Mouse (Mus musculus): ENCODE results near the gene Gm43552. TPM values are rescaled to one million over a fixed set of nuclear protein-coding genes. Genes with fewer than 3 reads are reported as not detected.

Gene Gm43552
- total RNA-seq, 1 experiment from 2014 or later, result not detected

GRCm38 (mm10) chr5:65454771-65455170 is 37.9 kb downstream of the Gm43552 start:
- no peak for ATAC-seq (replicated peaks; ENCODE audit: insufficient number of reproducible peaks, low FRiP score, low TSS enrichment, poor library complexity, severe bottlenecking)

- no peak for ATAC-seq (replicated peaks; ENCODE audit: insufficient number of reproducible peaks, low FRiP score, low TSS enrichment, poor library complexity, severe bottlenecking)
Observed at GRCm38 (mm10) chr5:65448941-65449340, 43.7 kb downstream of the Gm43552 start.

GRCm38 (mm10) chr5:65447826-65448225 is 44.8 kb downstream of the Gm43552 start:
- no peak for ATAC-seq (replicated peaks; ENCODE audit: insufficient number of reproducible peaks, low FRiP score, low TSS enrichment, poor library complexity, severe bottlenecking)

- no peak for ATAC-seq (replicated peaks; ENCODE audit: insufficient number of reproducible peaks, low FRiP score, low TSS enrichment, poor library complexity, severe bottlenecking)
Observed at GRCm38 (mm10) chr5:65446756-65447155, 45.9 kb downstream of the Gm43552 start.

- ATAC-seq (replicated peaks; ENCODE audit: insufficient number of reproducible peaks, low FRiP score, low TSS enrichment, poor library complexity, severe bottlenecking), result no peak
Observed at GRCm38 (mm10) chr5:65444981-65445380, 47.7 kb downstream of the Gm43552 start.

GRCm38 (mm10) chr5:65438041-65438440 is 54.6 kb downstream of the Gm43552 start:
- no peak for ATAC-seq (replicated peaks; ENCODE audit: insufficient number of reproducible peaks, low FRiP score, low TSS enrichment, poor library complexity, severe bottlenecking)

- ATAC-seq (replicated peaks; ENCODE audit: insufficient number of reproducible peaks, low FRiP score, low TSS enrichment, poor library complexity, severe bottlenecking), result peak; percentile 96
Observed at GRCm38 (mm10) chr5:65435806-65436561, 56.6 kb downstream of the Gm43552 start, which contains the start of gene Ugdh. Gene Ugdh (minus strand): TSS chr5:65435949.

GRCm38 (mm10) chr5:65435363-65435805 is 57.2 kb downstream of the Gm43552 start:
- no peak for ATAC-seq (replicated peaks; ENCODE audit: insufficient number of reproducible peaks, low FRiP score, low TSS enrichment, poor library complexity, severe bottlenecking)

- no peak for ATAC-seq (replicated peaks; ENCODE audit: insufficient number of reproducible peaks, low FRiP score, low TSS enrichment, poor library complexity, severe bottlenecking)
Observed at GRCm38 (mm10) chr5:65434471-65435362, 57.9 kb downstream of the Gm43552 start.

GRCm38 (mm10) chr5:65429441-65429840 is 63.2 kb downstream of the Gm43552 start:
- ATAC-seq (replicated peaks; ENCODE audit: insufficient number of reproducible peaks, low FRiP score, low TSS enrichment, poor library complexity, severe bottlenecking), result no peak

GRCm38 (mm10) chr5:65428321-65428720 is 64.3 kb downstream of the Gm43552 start:
- ATAC-seq (replicated peaks; ENCODE audit: insufficient number of reproducible peaks, low FRiP score, low TSS enrichment, poor library complexity, severe bottlenecking), result no peak

- ATAC-seq (replicated peaks; ENCODE audit: insufficient number of reproducible peaks, low FRiP score, low TSS enrichment, poor library complexity, severe bottlenecking), result no peak
Observed at GRCm38 (mm10) chr5:65425251-65425650, 67.4 kb downstream of the Gm43552 start.

- no peak for ATAC-seq (replicated peaks; ENCODE audit: insufficient number of reproducible peaks, low FRiP score, low TSS enrichment, poor library complexity, severe bottlenecking)
Observed at GRCm38 (mm10) chr5:65424215-65424614, 68.4 kb downstream of the Gm43552 start.

- no peak for ATAC-seq (replicated peaks; ENCODE audit: insufficient number of reproducible peaks, low FRiP score, low TSS enrichment, poor library complexity, severe bottlenecking)
Observed at GRCm38 (mm10) chr5:65422803-65423202, 69.8 kb downstream of the Gm43552 start.

GRCm38 (mm10) chr5:65420822-65421221 is 71.8 kb downstream of the Gm43552 start:
- no peak for ATAC-seq (replicated peaks; ENCODE audit: insufficient number of reproducible peaks, low FRiP score, low TSS enrichment, poor library complexity, severe bottlenecking)

GRCm38 (mm10) chr5:65419136-65419535 is 73.5 kb downstream of the Gm43552 start:
- no peak for ATAC-seq (replicated peaks; ENCODE audit: insufficient number of reproducible peaks, low FRiP score, low TSS enrichment, poor library complexity, severe bottlenecking)

- ATAC-seq (replicated peaks; ENCODE audit: insufficient number of reproducible peaks, low FRiP score, low TSS enrichment, poor library complexity, severe bottlenecking), result no peak
Observed at GRCm38 (mm10) chr5:65415653-65416458, 76.8 kb downstream of the Gm43552 start.

GRCm38 (mm10) chr5:65407989-65408388 is 84.6 kb downstream of the Gm43552 start:
- ATAC-seq (replicated peaks; ENCODE audit: insufficient number of reproducible peaks, low FRiP score, low TSS enrichment, poor library complexity, severe bottlenecking), result no peak

Measured in monocyte, adult 5-6 weeks (primary cell).